Mouse (Mus musculus): Measurements from ENCODE around the gene Gsx1.

GRCm38 (mm10) chr5:147208471-147208870, 20.0 kb downstream of the Gsx1 start:
- no peak for TF ChIP-seq POLR2A (IDR thresholded peaks at IDR 0.05; ENCODE audit: extremely low read depth, insufficient read depth, low read length)
- no peak for TF ChIP-seq CTCF (IDR thresholded peaks at IDR 0.05; ENCODE audit: extremely low read depth, insufficient read depth, low read length)

Data from cortical plate, adult 2 months (tissue).